ENCODE assay signal across 9 mouse cellular contexts in the genomic region with DNA sequence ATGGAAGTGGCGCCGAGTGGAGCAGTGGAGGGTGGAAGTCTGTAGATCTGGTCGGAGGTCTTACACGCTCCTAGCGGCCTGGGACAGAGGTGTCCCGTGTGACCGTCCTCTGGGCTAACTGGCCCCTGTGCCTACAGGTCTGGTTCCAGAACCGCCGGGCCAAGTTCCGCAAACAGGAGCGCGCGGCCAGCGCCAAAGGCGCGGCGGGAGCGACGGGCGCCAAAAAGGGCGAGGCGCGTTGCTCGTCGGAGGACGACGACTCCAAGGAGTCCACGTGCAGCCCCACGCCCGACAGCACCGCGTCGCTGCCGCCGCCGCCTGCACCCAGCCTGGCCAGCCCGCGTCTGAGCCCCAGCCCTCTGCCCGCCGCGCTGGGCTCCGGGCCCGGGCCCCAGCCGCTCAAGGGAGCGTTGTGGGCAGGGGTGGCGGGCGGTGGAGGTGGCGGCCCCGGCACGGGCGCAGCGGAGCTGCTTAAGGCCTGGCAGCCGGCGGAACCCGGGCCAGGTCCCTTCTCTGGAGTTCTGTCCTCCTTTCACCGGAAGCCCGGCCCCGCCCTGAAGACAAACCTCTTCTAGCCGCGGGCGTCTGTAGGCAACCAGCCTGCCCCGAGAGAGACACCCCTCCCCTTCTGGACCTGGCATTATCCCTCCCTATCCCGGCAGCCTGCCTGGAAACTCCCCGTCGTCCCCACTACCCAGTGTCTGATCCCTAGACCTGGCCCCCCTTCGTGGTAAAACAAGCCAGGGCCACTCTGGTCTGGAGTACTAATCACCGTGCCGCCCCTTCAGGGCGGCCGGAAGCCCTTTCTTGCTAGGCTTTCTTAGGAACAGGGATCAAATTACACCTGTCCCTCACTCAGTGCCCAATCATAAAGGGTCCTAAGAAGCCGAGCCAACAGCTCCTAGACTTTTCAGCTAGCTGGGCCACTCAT. TPM values are rescaled to one million over a fixed set of nuclear protein-coding genes. Genes with fewer than 3 reads are reported as not detected.
DNase-seq lines count a peak whose midpoint lies in the region; ATAC-seq and TF ChIP-seq lines count a peak whose summit lies in the region.
"Had no signal": no experiment of that assay in that cellular context is flagged by ENCODE, and none has a peak within 500 bp of the region (broad histone marks: within the 10 kb centered on the region; RNA-seq: fewer than 3 reads in every experiment).

No protein-coding gene starts in this region.

- H3K36me3 ChIP-seq in heart, embryonic 10.5 days, result peaks cover 38% of the 10 kb centered on the region
- H3K36me3 ChIP-seq in neural tube, embryonic 13.5 days, result peaks cover 23% of the 10 kb centered on the region; the same call in 1 of the 2 replicates

- under 1% methylated on average over 71 of the region's 71 CpGs for WGBS in heart, embryonic 10.5 days
- under 1% methylated on average over 68 of the region's 71 CpGs for whole genome bisulfite sequencing in lung, adult 2 months
- WGBS in neural tube, embryonic 13.5 days, result under 1% methylated on average over 71 of the region's 71 CpGs

- peaks cover 44% of the 10 kb centered on the region for H3K4me1 ChIP-seq in heart, embryonic 10.5 days
- peaks cover 4% of the 10 kb centered on the region; the same call in 1 of the 2 replicates for H3K4me1 ChIP-seq in lung, adult 2 months (ENCODE audit: control insufficient read depth, insufficient read depth, low read length)
- peaks cover 42% of the 10 kb centered on the region for H3K4me1 ChIP-seq in neural tube, embryonic 13.5 days (replicated peaks)

- no peaks in the 10 kb centered on the region for H3K9me3 ChIP-seq in heart, embryonic 10.5 days
- no peaks in the 10 kb centered on the region for H3K9me3 ChIP-seq in neural tube, embryonic 13.5 days

- peak overlapping the region; percentile 38 for H3K4me3 ChIP-seq in layer of hippocampus, adult 2 months
- peak overlapping the region; percentile 69 for H3K4me3 ChIP-seq in heart, embryonic 10.5 days
- peak overlapping the region; percentile 8 for H3K4me3 ChIP-seq in lung, adult 2 months (replicated peaks; ENCODE audit: extremely low read depth, low read depth, low read length)
- peak overlapping the region; percentile 39 for H3K4me3 ChIP-seq in neural tube, embryonic 13.5 days

- TF ChIP-seq CTCF in layer of hippocampus, adult 2 months (conservative IDR thresholded peaks at IDR 0.05), result no peak
- no peak for TF ChIP-seq CTCF in lung, adult 2 months (IDR thresholded peaks at IDR 0.05; ENCODE audit: insufficient read depth, low read length)

- no peak overlapping the region for H3K27ac ChIP-seq in layer of hippocampus, adult 2 months
- H3K27ac ChIP-seq in heart, embryonic 10.5 days, result peak overlapping the region; percentile 90
- no peak overlapping the region for H3K27ac ChIP-seq in neural tube, embryonic 13.5 days (replicated peaks)

- ATAC-seq in neural tube, embryonic 13.5 days (ENCODE audit: low read depth), result peak; percentile 51
- ATAC-seq in monocyte, adult 5-6 weeks (replicated peaks; ENCODE audit: insufficient number of reproducible peaks, low FRiP score, low TSS enrichment, poor library complexity, severe bottlenecking), result no peak

- 0 out of 2 replicates have a peak, but pooled peaks have one; percentile 3 for TF ChIP-seq POLR2A in lung, adult 2 months (IDR thresholded peaks at IDR 0.05; ENCODE audit: borderline replicate concordance, extremely low read depth, low read depth, low read length)

- DNase-seq in layer of hippocampus, adult 2 months (ENCODE audit: low spot score in 2 of 2), result no peak
- no peak for DNase-seq in layer of hippocampus, adult 18-20 months (ENCODE audit: low spot score in 2 of 2)
- DNase-seq in embryo, embryonic 11.5 days (ENCODE audit: low read depth, low spot score), result peak; percentile 54
- peak; percentile 89 for DNase-seq in heart, embryonic 10.5 days (ENCODE audit: low spot score)
- DNase-seq in kidney, adult 18-20 months, result peak; percentile 59
- peak; percentile 59 for DNase-seq in lung, adult 2 months

- H3K4me2 ChIP-seq in neural tube, embryonic 13.5 days, result peak overlapping the region; percentile 65

- peak overlapping the region; percentile 54 for H3K9ac ChIP-seq in neural tube, embryonic 13.5 days

- peaks cover 61% of the 10 kb centered on the region for H3K27me3 ChIP-seq in heart, embryonic 10.5 days (ENCODE audit: insufficient read depth, poor library complexity, severe bottlenecking)
- H3K27me3 ChIP-seq in neural tube, embryonic 13.5 days, result peaks cover 73% of the 10 kb centered on the region

RNA-seq across cellular contexts. Expression of gene Phox2a, which starts 3.7 kb away (rescaled TPM):
- not detected for total RNA-seq in layer of hippocampus, adult 2 months (2021)
- total RNA-seq in layer of hippocampus, adult 18-20 months (2021), result not detected
- 0.15 and 0.36 TPM in 2 replicates for polyA plus RNA-seq in heart, embryonic 10.5 days (2016; fragmentation: Nextera tagmentation; extraction: Ambion mirVana)
- not detected in 2 replicates for polyA plus RNA-seq in lung, adult 2 months (2012; rRNA removed)
- polyA plus RNA-seq in neural tube, embryonic 13.5 days (2015; fragmentation: Nextera tagmentation; extraction: Ambion mirVana), result 1.1 and 2.3 TPM in 2 replicates
- not detected in 3 replicates for total RNA-seq in monocyte, adult 5-6 weeks (2017)
- total RNA-seq: layer of hippocampus, postnatal 14 days had no signal

RNA-seq across cellular contexts. Expression of gene Inppl1, which starts 16.2 kb away (rescaled TPM):
- 10 to 100 TPM; 26.7 to 28.4 TPM for total RNA-seq in layer of hippocampus, adult 2 months (2021)
- total RNA-seq in layer of hippocampus, adult 18-20 months (2021), result 10 to 100 TPM; 23.0 to 31.1 TPM
- polyA plus RNA-seq in heart, embryonic 10.5 days (2016; fragmentation: Nextera tagmentation; extraction: Ambion mirVana), result 44.9 and 61.0 TPM in 2 replicates
- 84.3 TPM in 2 replicates for polyA plus RNA-seq in lung, adult 2 months (2012; rRNA removed)
- polyA plus RNA-seq in neural tube, embryonic 13.5 days (2015; fragmentation: Nextera tagmentation; extraction: Ambion mirVana), result 17.4 and 22.2 TPM in 2 replicates
- total RNA-seq in monocyte, adult 5-6 weeks (2017), result 20.6 to 58.3 TPM (median 31.0 TPM) in 3 replicates

RNA-seq across cellular contexts. Expression of gene Folr2, which starts 35.2 kb away (rescaled TPM):
- under 1 TPM in 1 of 2 experiments, not detected in 1; 0.36 TPM for total RNA-seq in layer of hippocampus, adult 2 months (2021)
- under 1 TPM in 1 of 2 experiments, not detected in 1; 0.40 TPM for total RNA-seq in layer of hippocampus, adult 18-20 months (2021)
- not detected in 2 replicates for polyA plus RNA-seq in heart, embryonic 10.5 days (2016; fragmentation: Nextera tagmentation; extraction: Ambion mirVana)
- polyA plus RNA-seq in lung, adult 2 months (2012; rRNA removed), result 11.8 and 12.6 TPM in 2 replicates
- polyA plus RNA-seq in neural tube, embryonic 13.5 days (2015; fragmentation: Nextera tagmentation; extraction: Ambion mirVana), result 2.3 and 3.3 TPM in 2 replicates
- total RNA-seq in monocyte, adult 5-6 weeks (2017), result not detected in 3 replicates

RNA-seq across cellular contexts. Expression of gene Anapc15, which starts 41.7 kb away (rescaled TPM):
- total RNA-seq in layer of hippocampus, adult 2 months (2021), result 10 to 100 TPM; 24.5 to 29.3 TPM
- 10 to 100 TPM; 30.5 to 34.9 TPM for total RNA-seq in layer of hippocampus, adult 18-20 months (2021)
- polyA plus RNA-seq in heart, embryonic 10.5 days (2016; fragmentation: Nextera tagmentation; extraction: Ambion mirVana), result 83.0 and 94.3 TPM in 2 replicates
- 21.1 and 36.2 TPM in 2 replicates for polyA plus RNA-seq in lung, adult 2 months (2012; rRNA removed)
- 72.7 and 81.9 TPM in 2 replicates for polyA plus RNA-seq in neural tube, embryonic 13.5 days (2015; fragmentation: Nextera tagmentation; extraction: Ambion mirVana)
- total RNA-seq in monocyte, adult 5-6 weeks (2017), result 42.5 to 46.2 TPM (median 43.1 TPM) in 3 replicates

RNA-seq across cellular contexts. Expression of gene Folr1, which starts 48.8 kb away (rescaled TPM):
- total RNA-seq in layer of hippocampus, adult 2 months (2021), result 1 to 10 TPM in 1 of 2 experiments, not detected in 1; 1.2 TPM
- total RNA-seq in layer of hippocampus, adult 18-20 months (2021), result 1 to 10 TPM in 1 of 2 experiments, under 1 TPM in 1; 0.76 to 3.0 TPM
- 2.1 and 2.7 TPM in 2 replicates for polyA plus RNA-seq in heart, embryonic 10.5 days (2016; fragmentation: Nextera tagmentation; extraction: Ambion mirVana)
- 0.67 and 1.2 TPM in 2 replicates for polyA plus RNA-seq in lung, adult 2 months (2012; rRNA removed)
- 0.77 and 4.3 TPM in 2 replicates for polyA plus RNA-seq in neural tube, embryonic 13.5 days (2015; fragmentation: Nextera tagmentation; extraction: Ambion mirVana)
- total RNA-seq in monocyte, adult 5-6 weeks (2017), result not detected in 3 replicates

Comparison
In these comparisons a context has a peak if more than half of its experiments do, and no peak if none do; other contexts are left out.
1. DNase-seq: peak in embryo, embryonic 11.5 days (single experiment), heart, embryonic 10.5 days (single experiment), kidney, adult 18-20 months (single experiment) and lung, adult 2 months (single experiment); none in layer of hippocampus, adult 2 months (0 of 2) and layer of hippocampus, adult 18-20 months (0 of 2).
2. H3K4me3 ChIP-seq: peak in every context shown above with its lines; median percentile 69 in heart, embryonic 10.5 days; 39 in neural tube, embryonic 13.5 days; 38 in layer of hippocampus, adult 2 months; 8 in lung, adult 2 months.